Mouse (Mus musculus) lung, postnatal 0 days (tissue): Measurements from ENCODE around the gene Ttll12.

Experiments used
- CTCF ChIP-seq: IDR thresholded peaks from 2 replicates; pipeline ENCODE4 v1.5.1; 2016; ENCODE audit warnings: antibody characterized with exemption, mild to moderate bottlenecking
- EP300 ChIP-seq: IDR thresholded peaks from 2 replicates; pipeline ENCODE4 v1.6.1; 2016; ENCODE audit warnings: antibody characterized with exemption, mild to moderate bottlenecking, control low read depth

- no peak for TF ChIP-seq CTCF
- TF ChIP-seq EP300 = peak; percentile 75
Observed at GRCm38 (mm10) chr15:83574731-83575351, 20.1 kb downstream of the Ttll12 start.
